Mouse (Mus musculus): ENCODE results near the gene Fam83c.
A peak's percentile ranks its signal among the peaks of the same experiment; 100 is the strongest.

Fam83c gene

GRCm38 (mm10) chr2:155826630-155827424 is 7.8 kb downstream of the Fam83c start, which contains the start of gene Eif6:
Gene Eif6 (minus strand): TSS chr2:155826925.
- DNase-seq (ENCODE audit: low read depth) = no peak

- DNase-seq (ENCODE audit: low read depth) = no peak
Observed at GRCm38 (mm10) chr2:155825904-155826629, 8.6 kb downstream of the Fam83c start.

- DNase-seq (ENCODE audit: low read depth) = no peak
Observed at GRCm38 (mm10) chr2:155823722-155824121, 10.9 kb downstream of the Fam83c start.

- DNase-seq (ENCODE audit: low read depth) = no peak
Observed at GRCm38 (mm10) chr2:155820779-155821178, 13.9 kb downstream of the Fam83c start.

GRCm38 (mm10) chr2:155819449-155820251 is 15.0 kb downstream of the Fam83c start:
- no peak for DNase-seq (ENCODE audit: low read depth)

- DNase-seq (ENCODE audit: low read depth) = no peak
Observed at GRCm38 (mm10) chr2:155819392-155819448, 15.4 kb downstream of the Fam83c start, which contains the start of gene BC029722. Gene BC029722 (minus strand): TSS chr2:155819426.

- peak; percentile 91 for DNase-seq (ENCODE audit: low read depth)
Observed at GRCm38 (mm10) chr2:155818596-155819391, 15.9 kb downstream of the Fam83c start.

- no peak for DNase-seq (ENCODE audit: low read depth)
Observed at GRCm38 (mm10) chr2:155817301-155818245, 17.1 kb downstream of the Fam83c start.

- DNase-seq (ENCODE audit: low read depth) = no peak
Observed at GRCm38 (mm10) chr2:155816179-155816578, 18.5 kb downstream of the Fam83c start.

- DNase-seq (ENCODE audit: low read depth) = no peak
Observed at GRCm38 (mm10) chr2:155814829-155815228, 19.8 kb downstream of the Fam83c start.

- no peak for DNase-seq (ENCODE audit: low read depth)
Observed at GRCm38 (mm10) chr2:155812637-155813036, 22.0 kb downstream of the Fam83c start.

GRCm38 (mm10) chr2:155811821-155812396 is 22.7 kb downstream of the Fam83c start:
- no peak for DNase-seq (ENCODE audit: low read depth)

- DNase-seq (ENCODE audit: low read depth) = no peak
Observed at GRCm38 (mm10) chr2:155809620-155810019, 25.0 kb downstream of the Fam83c start.

- no peak for DNase-seq (ENCODE audit: low read depth)
Observed at GRCm38 (mm10) chr2:155807408-155807807, 27.2 kb downstream of the Fam83c start.

- no peak for DNase-seq (ENCODE audit: low read depth)
Observed at GRCm38 (mm10) chr2:155806548-155806947, 28.1 kb downstream of the Fam83c start.

GRCm38 (mm10) chr2:155805925-155806255 is 28.8 kb downstream of the Fam83c start:
- no peak for DNase-seq (ENCODE audit: low read depth)

- no peak for DNase-seq (ENCODE audit: low read depth)
Observed at GRCm38 (mm10) chr2:155805231-155805924, 29.3 kb downstream of the Fam83c start.

GRCm38 (mm10) chr2:155804053-155804452 is 30.6 kb downstream of the Fam83c start:
- no peak for DNase-seq (ENCODE audit: low read depth)

GRCm38 (mm10) chr2:155802761-155803160 is 31.9 kb downstream of the Fam83c start:
- DNase-seq (ENCODE audit: low read depth) = no peak

- DNase-seq (ENCODE audit: low read depth) = no peak
Observed at GRCm38 (mm10) chr2:155798613-155799012, 36.0 kb downstream of the Fam83c start.

All from fibroblast of lung, adult 2 months (primary cell).